Mouse (Mus musculus) forebrain, embryonic 10.5 days (tissue): ENCODE data around the gene Pigh. TPM values are rescaled to one million over a fixed set of nuclear protein-coding genes. Genes with fewer than 3 reads are reported as not detected.

Source experiments
- DNase-seq: peaks from one replicate; pipeline ENCODE4 v3.0.0-alpha.2; 2017; ENCODE audit warnings: low spot score; ENCODE audit errors: extremely low spot score
- H3K27ac ChIP-seq: fragments of 300-500 bp; sonication (generic); 2 replicates; pipeline ENCODE4 v1.5.1; 2016; ENCODE audit warnings: mild to moderate bottlenecking
- H3K27me3 ChIP-seq: fragments of 300-500 bp; sonication (generic); 2 replicates; pipeline ENCODE4 v1.6.1; 2016; ENCODE audit warnings: mild to moderate bottlenecking; ENCODE audit not compliant: poor library complexity, severe bottlenecking
- H3K36me3 ChIP-seq: fragments of 300-500 bp; sonication (generic); replicated peaks from 2 replicates; pipeline ENCODE4 v1.6.1; 2016; ENCODE audit warnings: mild to moderate bottlenecking, moderate library complexity
- H3K4me1 ChIP-seq: fragments of 300-500 bp; sonication (generic); 2 replicates; pipeline ENCODE4 v1.6.1; 2016
- H3K4me3 ChIP-seq: fragments of 300-500 bp; sonication (generic); 2 replicates; pipeline ENCODE4 v1.5.1; 2016; ENCODE audit warnings: mild to moderate bottlenecking, moderate library complexity
- H3K9me3 ChIP-seq: fragments of 300-500 bp; sonication (generic); 2 replicates; pipeline ENCODE4 v1.6.1; 2016; ENCODE audit warnings: mild to moderate bottlenecking, moderate library complexity
- WGBS: fragments of 180-500 bp; shearing (Covaris S2); methylation state at CpG from one replicate; pipeline ENCODE4 v1.1.7; 2016; 5-methylcytosine and 5-hydroxymethylcytosine counted together
- polyA plus RNA-seq: library from polyadenylated mRNA; unstranded; fragments of >200 nt; fragmentation: Nextera tagmentation; extraction: Ambion mirVana; gene quantifications from 2 replicates; pipeline ENCODE4 v1.2.1, GENCODE M21; 2016

Pigh gene
- polyA plus RNA-seq, 1 experiment from 2014 or later = 33.9 TPM

GRCm38 (mm10) chr12:79103773-79104172 lies 14.3 kb upstream of the Pigh start:
- no peaks in the 10 kb centered on the region; the same call in 1 of the 2 replicates for H3K9me3 ChIP-seq
- no peaks in the 10 kb centered on the region for H3K36me3 ChIP-seq
- no peaks in the 10 kb centered on the region for H3K27me3 ChIP-seq
- WGBS = 84% methylated on average over 3 of the region's 3 CpGs
- no peak for DNase-seq
- H3K27ac ChIP-seq = no peak overlapping the region
- no peak overlapping the region for H3K4me3 ChIP-seq
- H3K4me1 ChIP-seq = peaks cover 8% of the 10 kb centered on the region; the same call in 1 of the 2 replicates

GRCm38 (mm10) chr12:79097106-79097752 lies 7.8 kb upstream of the Pigh start:
- H3K36me3 ChIP-seq = no peaks in the 10 kb centered on the region
- WGBS = 68% methylated on average over 3 of the region's 3 CpGs
- no peak for DNase-seq
- H3K4me3 ChIP-seq = no peak overlapping the region
- H3K27ac ChIP-seq = no peak overlapping the region
- no peaks in the 10 kb centered on the region for H3K9me3 ChIP-seq
- H3K4me1 ChIP-seq = no peaks in the 10 kb centered on the region; the same call in 1 of the 2 replicates
- no peaks in the 10 kb centered on the region for H3K27me3 ChIP-seq

GRCm38 (mm10) chr12:79092569-79092968 lies 3.1 kb upstream of the Pigh start:
- Histone ChIP-seq H3K4me3 (no peak overlapping the region), H3K27me3 (no peaks in the 10 kb centered on the region), H3K36me3 (no peaks in the 10 kb centered on the region), H3K4me1 (peaks cover 18% of the 10 kb centered on the region), H3K9me3 (no peaks in the 10 kb centered on the region), H3K27ac (no peak overlapping the region)
- DNase-seq = no peak
- WGBS = 52% methylated on average over 4 of the region's 4 CpGs

- peaks cover 98% of the 10 kb centered on the region for H3K36me3 ChIP-seq
These were observed 16.1 kb downstream of the Pigh start for GRCm38 (mm10) chr12:79073362-79073761.

GRCm38 (mm10) chr12:79072576-79072975 lies 16.9 kb downstream of the Pigh start:
- Histone ChIP-seq H3K27me3 (no peaks in the 10 kb centered on the region), H3K36me3 (peaks cover 98% of the 10 kb centered on the region), H3K27ac (no peak overlapping the region), H3K4me1 (no peaks in the 10 kb centered on the region), H3K9me3 (no peaks in the 10 kb centered on the region), H3K4me3 (no peak overlapping the region)
- WGBS = 92% methylated on average over 6 of the region's 6 CpGs
- DNase-seq = no peak

More at GRCm38 (mm10) chr12:79073362-79073761, 16.1 kb downstream of the Pigh start:
- WGBS = 92% methylated on average over 6 of the region's 6 CpGs
- H3K9me3 ChIP-seq = no peaks in the 10 kb centered on the region
- H3K4me3 ChIP-seq = no peak overlapping the region
- no peaks in the 10 kb centered on the region for H3K4me1 ChIP-seq
- no peaks in the 10 kb centered on the region for H3K27me3 ChIP-seq
- H3K27ac ChIP-seq = no peak overlapping the region
- DNase-seq = no peak

- Histone ChIP-seq H3K27ac (no peak overlapping the region), H3K9me3 (no peaks in the 10 kb centered on the region), H3K27me3 (no peaks in the 10 kb centered on the region), H3K4me3 (no peak overlapping the region), H3K4me1 (no peaks in the 10 kb centered on the region), H3K36me3 (peaks cover 96% of the 10 kb centered on the region)
- WGBS = 86% methylated on average over 9 of the region's 9 CpGs
- no peak for DNase-seq
These were observed 18.6 kb downstream of the Pigh start for GRCm38 (mm10) chr12:79070736-79071333.

GRCm38 (mm10) chr12:79069916-79070315 lies 19.5 kb downstream of the Pigh start:
- H3K4me1 ChIP-seq = no peaks in the 10 kb centered on the region
- H3K27ac ChIP-seq = no peak overlapping the region
- WGBS = 90% methylated on average over 6 of the region's 6 CpGs
- no peak for DNase-seq
- H3K9me3 ChIP-seq = no peaks in the 10 kb centered on the region
- H3K4me3 ChIP-seq = no peak overlapping the region
- no peaks in the 10 kb centered on the region for H3K27me3 ChIP-seq
- peaks cover 95% of the 10 kb centered on the region for H3K36me3 ChIP-seq

GRCm38 (mm10) chr12:79069187-79069608 lies 20.3 kb downstream of the Pigh start:
- H3K9me3 ChIP-seq = no peaks in the 10 kb centered on the region
- DNase-seq = no peak
- H3K4me1 ChIP-seq = no peaks in the 10 kb centered on the region
- no peaks in the 10 kb centered on the region for H3K27me3 ChIP-seq
- H3K4me3 ChIP-seq = no peak overlapping the region
- peaks cover 95% of the 10 kb centered on the region for H3K36me3 ChIP-seq
- WGBS = 85% methylated on average over 6 of the region's 6 CpGs
- H3K27ac ChIP-seq = no peak overlapping the region

- Histone ChIP-seq H3K27ac (no peak overlapping the region), H3K4me3 (no peak overlapping the region), H3K4me1 (no peaks in the 10 kb centered on the region), H3K9me3 (no peaks in the 10 kb centered on the region), H3K27me3 (no peaks in the 10 kb centered on the region), H3K36me3 (peaks cover 95% of the 10 kb centered on the region)
- WGBS = 92% methylated on average over 11 of the region's 11 CpGs
- DNase-seq = no peak
These were observed 21.1 kb downstream of the Pigh start for GRCm38 (mm10) chr12:79068306-79068705.

- no peak overlapping the region for H3K27ac ChIP-seq
- H3K27me3 ChIP-seq = no peaks in the 10 kb centered on the region
- H3K4me1 ChIP-seq = peaks cover 1% of the 10 kb centered on the region; the same call in 1 of the 2 replicates
- peaks cover 87% of the 10 kb centered on the region for H3K36me3 ChIP-seq
- DNase-seq = no peak
- no peaks in the 10 kb centered on the region for H3K9me3 ChIP-seq
- WGBS = 91% methylated on average over 5 of the region's 5 CpGs
- H3K4me3 ChIP-seq = no peak overlapping the region
These were observed 21.9 kb downstream of the Pigh start for GRCm38 (mm10) chr12:79067526-79067925.

- Histone ChIP-seq H3K4me3 (no peak overlapping the region), H3K27ac (no peak overlapping the region), H3K27me3 (no peaks in the 10 kb centered on the region), H3K36me3 (peaks cover 86% of the 10 kb centered on the region), H3K9me3 (no peaks in the 10 kb centered on the region), H3K4me1 (peaks cover 3% of the 10 kb centered on the region; the same call in 1 of the 2 replicates)
- DNase-seq = no peak
- 87% methylated on average over 9 of the region's 9 CpGs for WGBS
These were observed 23.0 kb downstream of the Pigh start for GRCm38 (mm10) chr12:79066431-79066830.

- H3K27me3 ChIP-seq = no peaks in the 10 kb centered on the region
- peaks cover 77% of the 10 kb centered on the region for H3K36me3 ChIP-seq
- no peak for DNase-seq
- H3K9me3 ChIP-seq = no peaks in the 10 kb centered on the region
- WGBS = 93% methylated on average over 13 of the region's 13 CpGs
- H3K4me1 ChIP-seq = peaks cover 3% of the 10 kb centered on the region; the same call in 1 of the 2 replicates
- H3K27ac ChIP-seq = no peak overlapping the region
- no peak overlapping the region for H3K4me3 ChIP-seq
These were observed 25.0 kb downstream of the Pigh start for GRCm38 (mm10) chr12:79064451-79064850.
